Mouse (Mus musculus) embryonic fibroblast, embryonic 13.5 days (primary cell): Measurements from ENCODE around the gene Chrm2. TPM values are rescaled to one million over a fixed set of nuclear protein-coding genes. Genes with fewer than 3 reads are reported as not detected.

Experiments
- H3K27ac ChIP-seq: 2 replicates; pipeline ENCODE4 v1.5.1; 2012; ENCODE audit warnings: low read length, control low read depth, inconsistent platforms; ENCODE audit not compliant: insufficient read depth
- H3K4me1 ChIP-seq: 2 replicates; pipeline ENCODE4 v1.6.1; 2011; ENCODE audit warnings: low read length; ENCODE audit not compliant: control insufficient read depth, insufficient read depth
- H3K4me3 ChIP-seq: 2 replicates; pipeline ENCODE4 v1.5.1; 2011; ENCODE audit warnings: mild to moderate bottlenecking, control low read depth, low read length; ENCODE audit not compliant: insufficient read depth
- CTCF ChIP-seq: IDR thresholded peaks from 2 replicates; pipeline ENCODE4 v1.5.1; 2011; ENCODE audit warnings: mild to moderate bottlenecking, control low read depth, low read length, moderate library complexity, borderline replicate concordance; ENCODE audit not compliant: insufficient read depth
- POLR2A ChIP-seq: IDR thresholded peaks from 2 replicates; pipeline ENCODE4 v1.6.1; 2011; ENCODE audit warnings: low read depth, mild to moderate bottlenecking, control low read depth, low read length, moderate library complexity
- polyA plus RNA-seq: library from polyadenylated mRNA; stranded (reverse); fragments of >200 nt; gene quantifications from 2 replicates; pipeline ENCODE4 v1.2.4, GENCODE M21; 2011; ENCODE audit warnings: low read depth; ENCODE audit not compliant: missing spikeins, insufficient read length

Gene Chrm2
- polyA plus RNA-seq, 1 experiment = 0.21 TPM

DNA sequence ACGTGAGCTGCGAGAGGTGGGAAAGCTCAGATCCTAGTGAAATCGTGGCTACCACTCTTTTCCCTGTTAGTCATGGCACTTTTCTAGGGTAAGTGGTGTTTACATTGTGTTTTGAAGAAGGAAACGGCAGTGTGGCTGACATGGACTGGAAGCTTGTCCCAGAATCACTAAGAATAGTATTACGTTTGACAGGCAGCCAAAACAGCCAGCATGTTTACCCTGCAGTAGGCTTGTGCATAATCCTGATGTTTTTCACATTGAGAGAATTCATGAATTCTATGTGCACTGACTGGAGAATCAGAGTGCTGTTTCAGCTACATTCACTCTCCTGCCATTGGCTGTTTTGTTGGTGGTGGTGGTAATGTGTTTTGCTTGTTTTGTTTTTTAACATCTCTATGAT, 129.4 kb downstream of the Chrm2 start:
- TF ChIP-seq CTCF (no peak), POLR2A (no peak)
- Histone ChIP-seq H3K27ac (no peak overlapping the region), H3K4me1 (no peaks in the 10 kb centered on the region)

GRCm38 (mm10) chr6:36523599-36523998, 135.7 kb downstream of the Chrm2 start:
- TF ChIP-seq POLR2A = no peak
- no peak for TF ChIP-seq CTCF
- Histone ChIP-seq H3K27ac (no peak overlapping the region), H3K4me3 (no peak overlapping the region), H3K4me1 (no peaks in the 10 kb centered on the region)

More for the DNA sequence above, 129.4 kb downstream of the Chrm2 start:
- H3K4me3 ChIP-seq = no peak overlapping the region

DNA sequence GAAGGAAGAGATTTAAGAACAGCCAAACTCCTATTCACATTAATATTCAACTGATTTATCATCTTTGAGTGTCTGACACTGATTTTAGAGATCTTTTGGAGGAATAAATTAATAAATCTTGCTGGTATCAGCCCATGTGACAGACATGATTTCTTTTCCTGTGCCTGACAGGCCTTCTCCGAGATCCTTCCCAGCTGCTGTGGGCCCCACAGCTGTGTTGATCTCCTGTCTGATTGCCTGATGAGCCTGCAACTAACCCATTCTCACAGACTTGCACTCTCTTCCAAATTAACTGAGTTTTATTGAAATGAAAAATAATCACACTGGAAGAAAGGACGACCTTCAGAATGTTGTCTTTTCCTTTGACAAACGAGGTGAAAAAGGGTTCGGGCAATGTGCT, 140.6 kb downstream of the Chrm2 start:
- Histone ChIP-seq H3K4me1 (no peaks in the 10 kb centered on the region), H3K27ac (no peak overlapping the region), H3K4me3 (no peak overlapping the region)
- TF ChIP-seq CTCF (no peak), POLR2A (no peak)

DNA sequence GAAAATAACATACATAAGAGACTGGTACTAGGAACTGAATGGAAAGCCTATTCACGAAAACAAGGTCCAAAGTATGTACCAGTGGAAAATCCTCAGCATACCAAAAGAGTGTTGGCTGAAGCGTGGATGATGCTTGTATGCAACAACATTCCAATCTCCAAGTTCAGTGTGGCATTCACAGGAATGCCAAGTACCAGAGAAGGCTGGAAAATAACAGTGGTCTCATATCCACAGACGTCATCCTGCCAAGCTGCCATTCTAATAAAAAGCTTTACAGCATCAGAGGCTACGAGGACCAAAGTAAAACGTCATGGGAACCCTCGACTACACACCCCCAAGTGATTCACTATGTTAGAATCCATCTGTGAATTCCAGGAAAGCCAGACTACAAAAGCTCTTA, 153.4 kb downstream of the Chrm2 start:
- no peak overlapping the region for H3K4me3 ChIP-seq
- TF ChIP-seq POLR2A (no peak), CTCF (no peak)
- no peak overlapping the region for H3K27ac ChIP-seq
- H3K4me1 ChIP-seq = peaks cover 7% of the 10 kb centered on the region

DNA sequence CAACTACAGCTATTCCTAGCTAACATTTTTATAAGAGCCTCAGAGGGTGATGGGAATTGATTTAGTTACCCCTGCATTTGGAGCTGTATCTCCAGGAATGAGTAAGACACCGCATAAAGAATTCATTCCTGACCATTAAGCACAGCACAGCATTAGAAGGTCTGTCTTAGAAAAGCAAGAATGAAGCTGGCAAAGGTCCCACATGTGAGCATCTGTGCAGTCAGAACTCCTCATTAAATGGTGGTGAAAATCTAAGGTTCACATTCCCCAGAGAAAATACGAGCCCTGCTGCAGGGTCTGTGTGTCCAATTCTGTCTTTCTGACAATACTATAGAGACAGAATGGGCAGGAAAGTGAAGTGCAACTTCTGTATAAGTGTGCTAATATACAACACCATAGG, 179.0 kb downstream of the Chrm2 start:
- H3K4me1 ChIP-seq = no peaks in the 10 kb centered on the region
- TF ChIP-seq CTCF = no peak
- TF ChIP-seq POLR2A = no peak

More for the DNA sequence above, 179.0 kb downstream of the Chrm2 start:
- H3K27ac ChIP-seq = no peak overlapping the region
- no peak overlapping the region for H3K4me3 ChIP-seq
